Mouse (Mus musculus) heart, postnatal 4 days (tissue): ENCODE measurements at regions not wholly inside any gene's neighbourhood (a gene's known extent, or its start where the extent isn't known, plus 50 kb on each side); places are given as distances from the start of the nearest gene placed in this dataset.
"Not testable (repeated sequence)": the region's sequence is repeated elsewhere in the genome, so short reads cannot be mapped to it uniquely, and the experiment has no call there.

Experiments
- DNase-seq: peaks from one replicate; pipeline ENCODE4 v3.0.0; 2021

DNA sequence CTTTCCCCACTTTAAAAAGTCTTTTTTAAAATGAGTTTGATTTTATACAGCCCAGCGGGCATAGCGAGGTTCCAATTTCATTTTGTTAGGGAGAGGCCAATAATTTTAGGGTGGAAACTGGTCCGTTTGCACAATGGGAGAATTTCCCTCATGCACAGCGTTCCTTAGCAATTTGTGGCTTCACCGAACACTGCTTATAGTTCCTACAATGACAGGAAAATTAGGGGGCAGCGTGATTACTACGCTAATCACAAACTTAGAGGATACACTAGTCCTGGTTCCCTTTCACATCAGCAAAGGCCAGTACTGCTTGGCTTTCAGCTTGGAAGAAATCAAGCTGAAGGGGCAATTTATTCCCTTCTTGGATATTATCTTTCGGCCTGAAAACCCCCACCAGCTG, 745.1 kb upstream of the Gm19410 start:
- DNase-seq: no peak

DNA sequence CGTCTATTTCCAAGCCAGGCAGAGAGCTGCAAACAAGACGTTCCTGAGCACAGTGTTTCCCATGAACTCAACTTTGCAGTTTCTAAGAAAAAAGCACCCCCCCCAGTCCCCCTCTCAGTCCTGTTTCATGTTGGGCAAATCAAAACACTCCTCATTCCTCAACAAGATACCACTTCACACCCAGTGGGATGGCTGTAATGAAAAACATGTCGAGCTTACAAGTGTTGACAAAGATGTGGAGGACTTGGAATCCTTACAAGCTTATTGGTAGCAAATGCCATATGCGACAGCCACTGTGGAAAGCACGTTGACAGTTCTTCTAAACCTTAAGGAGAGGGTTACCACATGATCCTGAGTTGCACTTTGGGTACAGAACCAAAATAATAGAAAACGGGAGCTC, 742.9 kb upstream of the Gm19410 start:
- no peak for DNase-seq

DNA sequence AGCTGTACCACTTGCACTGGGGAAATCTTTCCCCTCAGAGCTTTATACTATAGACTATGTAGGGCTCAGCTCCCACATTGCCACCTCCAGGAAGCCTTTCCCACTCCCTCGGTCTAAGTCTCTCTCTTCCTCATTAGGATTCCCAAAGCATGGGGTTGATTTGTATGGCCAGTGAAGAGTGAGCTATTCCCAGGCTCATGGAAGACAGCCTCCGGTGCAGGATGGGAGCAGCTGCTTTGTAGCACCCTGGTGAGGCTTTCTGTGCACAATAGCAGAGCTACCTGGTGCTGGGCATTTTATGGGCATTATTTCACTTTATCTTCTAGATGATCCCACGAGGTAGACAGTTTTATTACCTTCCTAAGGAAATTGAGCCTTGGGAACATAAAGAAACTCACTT, 717.8 kb upstream of the Gm19410 start:
- DNase-seq: no peak

DNA sequence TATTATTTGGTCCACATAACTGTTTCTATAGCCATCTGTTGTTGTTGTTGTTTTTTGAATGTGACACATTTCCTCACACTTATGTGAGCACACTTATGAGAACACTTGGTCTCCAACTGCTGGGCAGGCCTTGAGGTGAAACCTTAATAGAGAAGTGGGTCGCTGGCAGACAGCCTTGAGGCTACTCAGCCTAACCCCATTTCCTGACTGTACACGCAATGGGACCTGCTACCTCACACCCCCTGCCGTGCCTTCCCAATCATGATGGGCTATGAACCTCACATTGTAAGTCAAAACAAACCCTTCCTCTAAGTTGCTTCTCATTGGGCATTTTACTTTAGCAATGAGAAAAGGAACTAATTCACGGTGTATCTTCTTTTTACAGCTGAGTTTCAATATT, 712.1 kb upstream of the Gm19410 start:
- no peak for DNase-seq

DNA sequence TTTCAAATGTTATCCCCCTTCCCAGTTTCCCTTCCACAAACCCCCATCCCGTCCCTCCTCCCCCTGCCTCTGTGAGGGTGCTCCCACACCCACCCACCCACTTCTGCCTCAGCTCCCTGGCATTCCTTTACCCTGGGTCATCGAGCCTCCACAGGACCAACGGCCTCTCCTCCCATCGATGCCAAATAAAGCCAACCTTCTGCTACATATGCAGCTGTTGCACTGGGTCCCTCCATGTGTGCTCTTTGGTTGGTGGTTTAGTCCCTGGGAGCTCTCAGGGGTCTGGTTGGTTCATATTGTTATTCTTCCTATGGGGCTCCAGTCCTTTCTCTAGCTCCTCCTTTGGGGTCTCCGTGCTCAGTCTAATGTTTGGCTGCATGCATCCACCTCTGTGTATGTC, 704.5 kb upstream of the Gm19410 start:
- no peak for DNase-seq

DNA sequence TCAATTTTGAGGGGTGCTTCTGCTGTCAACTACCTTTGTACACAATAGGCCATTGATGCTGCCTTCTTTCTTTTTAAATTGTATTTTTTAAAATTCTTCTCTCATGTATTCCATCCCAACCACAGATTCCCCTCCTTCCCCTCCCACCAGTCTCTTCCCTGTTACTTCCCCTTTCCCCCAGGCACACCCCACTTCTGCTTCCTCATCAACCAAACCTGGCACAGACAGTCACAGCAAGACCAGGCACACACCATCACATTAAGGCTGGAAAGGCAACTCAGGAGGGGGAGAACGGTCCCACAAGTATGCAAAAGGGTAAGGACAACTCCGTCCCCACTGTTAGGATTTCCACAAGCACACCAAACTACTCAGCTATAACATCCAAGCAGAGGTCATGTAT, 697.4 kb upstream of the Gm19410 start:
- DNase-seq: no peak

DNA sequence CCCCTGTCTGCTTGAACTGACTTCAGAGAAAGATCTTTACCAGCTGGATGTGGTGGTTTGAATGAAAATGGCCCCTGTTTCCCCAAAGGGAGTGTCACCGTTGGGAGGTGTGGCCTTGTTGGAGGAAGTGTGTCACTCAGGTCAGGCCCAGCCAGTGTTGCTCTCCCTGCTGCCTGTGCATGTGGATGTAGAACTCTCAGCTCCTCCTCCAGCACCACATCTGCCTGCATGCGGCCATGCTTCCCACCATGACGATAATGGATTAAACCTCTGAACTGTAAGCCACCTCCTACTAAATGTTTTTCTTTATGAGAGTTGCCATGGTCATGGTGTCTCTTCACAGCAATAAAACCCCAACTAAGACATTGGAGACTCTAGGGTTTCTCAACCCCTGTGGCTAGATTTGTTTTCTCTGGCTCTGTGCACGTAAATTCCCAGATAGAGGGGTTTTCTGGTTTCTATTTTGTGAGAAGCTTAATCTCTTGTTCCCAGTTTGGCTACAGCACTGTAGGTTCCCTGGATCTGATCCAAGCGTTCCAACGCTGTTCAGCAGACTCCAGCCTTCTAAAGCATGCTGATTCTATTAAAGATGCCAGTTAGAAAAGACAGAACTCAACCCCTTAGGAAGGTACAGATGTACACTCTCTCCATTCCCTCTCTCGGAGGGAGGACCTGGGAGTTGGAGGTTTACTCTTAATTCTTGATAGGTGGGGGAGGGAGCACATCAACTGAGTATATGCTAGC, 695.2 kb upstream of the Gm19410 start:
- DNase-seq: peak; percentile 53

DNA sequence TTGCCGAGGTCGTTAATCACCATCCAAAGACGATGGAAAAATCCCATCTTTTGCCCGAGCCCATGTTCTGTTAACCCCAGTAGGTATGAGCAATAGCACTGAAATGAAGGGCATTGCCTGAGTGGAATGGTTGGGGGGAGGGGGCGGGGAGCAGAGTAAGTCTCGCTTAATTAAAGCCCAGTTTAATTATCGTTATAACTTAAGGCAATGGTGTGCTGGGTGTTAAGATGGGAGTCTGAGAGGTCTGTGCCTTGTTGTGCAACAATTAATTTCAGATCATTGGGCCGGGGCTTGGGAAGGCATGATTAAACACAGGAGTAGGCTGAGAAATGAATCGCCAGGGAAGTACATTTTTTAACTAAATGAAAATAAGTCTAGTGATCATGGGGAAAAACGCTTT, 689.6 kb upstream of the Gm19410 start:
- DNase-seq: no peak

DNA sequence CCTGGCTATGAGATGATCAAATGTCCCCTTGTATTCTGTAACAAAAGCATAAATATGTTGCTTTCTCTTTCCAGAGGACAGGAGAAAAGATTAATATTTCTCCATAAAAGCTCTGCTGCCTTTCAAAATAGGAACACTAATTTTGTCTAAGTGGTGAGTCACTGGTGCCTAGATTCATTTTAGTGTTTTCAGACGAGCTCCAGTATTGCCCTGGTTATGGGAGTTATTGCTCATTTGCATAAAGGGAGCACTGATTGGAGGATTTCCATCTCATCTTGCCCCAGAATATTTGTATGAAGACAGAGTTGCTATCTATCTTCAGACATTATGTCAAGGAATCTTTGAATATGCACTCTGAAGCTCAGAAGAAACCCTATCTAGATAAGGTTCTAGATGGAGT, 682.4 kb upstream of the Gm19410 start:
- DNase-seq: no peak

DNA sequence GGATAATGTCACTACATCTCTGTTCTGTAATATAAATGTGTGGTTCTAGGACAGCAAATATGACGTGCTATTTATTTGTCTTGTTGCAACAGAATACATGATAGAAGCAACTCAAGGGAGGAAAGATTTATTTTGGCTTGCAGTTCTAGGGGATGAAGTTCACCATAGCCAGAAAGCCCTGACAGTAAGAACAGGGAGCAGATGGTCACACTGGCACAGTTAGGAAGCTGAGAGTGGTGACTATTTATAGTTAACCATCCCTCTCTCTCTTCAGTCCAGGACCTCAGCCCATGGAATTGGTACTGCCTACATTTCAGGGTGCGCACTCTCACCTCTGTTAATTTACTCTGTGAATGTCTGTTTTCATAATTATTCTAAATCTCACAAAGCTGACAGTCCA, 678.5 kb upstream of the Gm19410 start:
- no peak for DNase-seq

DNA sequence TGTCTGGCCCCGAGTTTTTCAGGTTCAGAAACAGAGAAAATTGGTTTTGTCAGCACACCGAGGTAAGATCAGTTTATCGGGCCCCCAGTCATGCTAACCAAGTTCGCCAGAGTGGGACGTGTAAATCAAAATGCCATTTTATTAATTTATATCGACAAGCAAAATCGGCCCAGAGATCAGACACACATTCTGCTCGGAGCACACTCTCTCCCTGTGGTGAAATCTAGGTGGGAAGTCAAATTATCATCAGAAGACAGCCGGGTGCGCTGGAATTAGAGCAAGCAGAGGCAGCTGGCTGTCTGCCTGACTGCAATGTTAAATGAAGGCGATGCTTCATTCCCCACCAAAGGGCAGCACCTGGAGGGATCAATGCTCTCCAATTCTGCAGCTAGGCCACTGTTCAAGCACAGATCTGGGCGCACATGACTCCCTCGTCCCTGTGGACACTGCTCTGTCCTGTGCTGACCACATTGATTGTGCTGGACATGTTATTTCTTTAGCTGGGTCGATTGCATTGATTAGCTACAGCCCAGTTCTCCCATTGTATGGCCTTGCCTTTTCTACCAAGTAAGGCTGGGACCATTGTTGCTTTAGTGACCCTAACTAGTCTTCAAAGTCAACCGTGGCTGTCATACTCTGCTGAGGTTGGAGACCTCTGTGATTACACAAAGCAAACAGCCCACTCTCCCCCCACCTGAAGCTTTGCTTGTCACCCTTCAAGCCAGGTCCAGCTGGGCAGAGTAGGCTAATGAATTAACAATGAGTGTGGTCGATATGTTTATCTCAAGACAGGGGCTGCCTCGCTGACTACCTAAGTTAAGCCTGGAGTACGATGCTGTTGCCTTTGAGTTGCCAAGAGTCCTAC, 677.0 kb upstream of the Gm19410 start:
- DNase-seq: no peak

DNA sequence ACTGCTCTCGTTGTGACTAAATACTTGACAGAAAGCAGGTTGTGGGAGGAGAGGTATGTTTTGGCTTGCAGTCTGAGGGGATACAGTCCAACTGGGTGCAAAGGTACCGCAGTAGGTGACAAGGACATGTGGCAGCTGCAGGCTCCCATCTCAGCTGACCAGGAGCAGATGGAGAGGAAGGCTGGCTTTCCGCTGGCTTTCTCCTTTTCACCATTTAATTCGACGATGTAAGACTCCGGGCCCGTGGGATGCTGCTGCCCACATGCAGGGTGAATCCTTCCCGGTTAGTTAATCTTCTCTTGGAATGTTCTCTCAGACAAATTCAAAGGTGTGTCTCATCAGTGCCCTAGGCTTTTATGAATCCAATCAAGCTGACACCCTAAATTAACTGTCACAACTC, 676.1 kb upstream of the Gm19410 start:
- no peak for DNase-seq

DNA sequence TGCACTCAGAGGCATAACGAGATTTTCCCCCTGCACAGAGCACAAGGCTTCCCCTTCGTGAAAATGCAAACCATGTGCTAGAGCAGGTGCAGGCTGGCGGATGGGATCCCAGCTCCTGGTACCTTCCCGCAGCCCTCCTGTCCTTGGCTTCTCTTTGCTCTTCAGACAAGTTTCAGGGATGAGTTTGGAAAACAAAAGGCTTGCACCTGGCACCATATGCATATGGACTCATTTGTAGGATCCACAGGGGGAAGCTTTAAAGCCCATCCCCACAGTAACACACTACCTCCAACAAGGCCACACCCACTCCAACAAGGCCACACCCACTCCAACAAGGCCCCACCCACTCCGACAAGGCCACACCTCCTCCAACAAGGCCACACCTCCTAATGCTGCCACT, 663.9 kb upstream of the Gm19410 start:
- no peak for DNase-seq

DNA sequence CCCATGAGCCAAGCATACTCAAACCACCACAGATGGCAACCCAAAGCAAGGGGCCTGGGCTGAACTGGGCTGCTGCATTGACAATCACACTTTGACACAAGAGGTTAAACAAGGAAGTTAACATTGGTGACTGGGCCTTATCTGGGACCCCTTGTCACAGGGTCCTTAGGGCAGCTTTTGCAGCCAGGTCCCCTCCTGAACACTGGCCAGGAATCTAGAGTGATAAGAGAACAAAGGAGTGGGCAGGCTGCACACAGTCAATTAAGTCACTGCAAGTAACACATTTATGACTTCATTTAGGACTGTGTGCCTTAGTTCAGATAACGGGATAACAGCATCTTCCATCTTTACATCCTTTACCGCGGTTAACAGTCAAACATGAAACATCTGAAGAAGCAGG, 663.5 kb upstream of the Gm19410 start:
- DNase-seq: not testable (repeated sequence)

DNA sequence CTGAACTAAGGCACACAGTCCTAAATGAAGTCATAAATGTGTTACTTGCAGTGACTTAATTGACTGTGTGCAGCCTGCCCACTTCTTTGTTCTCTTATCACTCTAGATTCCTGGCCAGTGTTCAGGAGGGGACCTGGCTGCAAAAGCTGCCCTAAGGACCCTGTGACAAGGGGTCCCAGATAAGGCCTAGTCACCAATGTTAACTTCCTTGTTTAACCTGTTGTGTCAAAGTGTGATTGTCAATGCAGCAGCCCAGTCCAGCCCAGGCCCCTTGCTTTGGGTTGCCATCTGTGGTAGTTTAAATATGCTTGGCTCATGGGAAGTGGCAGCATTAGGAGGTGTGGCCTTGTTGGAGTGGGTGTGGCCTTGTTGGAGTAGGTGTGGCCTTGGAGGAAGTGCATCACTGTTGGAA, 661.1 kb upstream of the Gm19410 start:
- peak; percentile 18 for DNase-seq

DNA sequence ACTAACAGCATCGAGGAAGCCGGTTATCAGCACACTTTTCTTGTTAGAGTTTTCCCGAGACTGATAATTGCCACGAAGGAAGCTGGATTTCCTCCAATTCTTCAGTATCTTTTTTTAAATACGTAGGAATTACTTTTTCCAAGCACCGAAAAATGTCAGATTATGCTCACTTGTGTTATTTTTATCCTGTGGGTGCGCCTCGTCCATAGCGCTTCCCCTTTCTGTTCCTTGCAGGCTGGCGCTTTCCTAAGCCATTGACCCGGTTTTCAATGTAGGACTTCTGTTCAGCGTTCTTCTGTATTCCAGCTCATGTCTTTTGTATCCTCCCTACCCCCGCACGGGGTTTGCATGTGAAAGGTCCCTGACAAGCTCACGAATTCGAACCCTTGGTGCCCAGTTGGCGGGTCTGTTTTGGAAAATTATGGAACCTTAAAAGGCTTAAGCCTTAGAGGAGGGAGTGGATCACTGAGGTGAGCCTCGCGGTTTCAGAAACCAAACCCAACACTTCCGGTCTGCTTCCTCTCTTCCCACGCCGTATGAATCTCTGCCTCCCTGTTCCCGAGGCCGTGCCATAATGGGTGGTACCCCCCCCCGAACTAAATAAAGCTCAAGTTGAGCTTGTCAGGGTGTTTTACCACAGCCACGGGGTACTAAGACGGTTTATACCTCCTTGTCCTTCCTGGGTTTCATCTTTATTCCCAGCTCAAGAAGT, 655.9 kb upstream of the Gm19410 start:
- DNase-seq: no peak

DNA sequence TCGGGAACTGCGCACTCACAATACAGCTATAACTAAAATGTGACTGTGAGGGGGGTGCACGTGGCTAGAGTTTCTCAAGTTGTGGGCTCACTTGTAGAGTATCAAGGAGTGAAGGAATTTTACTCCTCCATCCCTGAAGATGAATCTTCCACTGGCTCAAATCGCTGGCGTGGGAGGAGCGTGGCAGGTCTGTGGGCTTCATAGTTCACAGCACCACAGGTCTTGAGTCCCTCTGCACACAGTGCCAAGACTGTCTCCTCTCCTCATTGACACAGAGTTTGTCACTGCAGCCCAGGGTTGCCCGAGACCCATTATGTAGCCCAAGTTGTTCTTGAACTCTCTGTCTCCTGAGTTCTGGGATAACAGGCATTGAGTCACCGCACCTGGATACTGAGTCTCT, 655.3 kb upstream of the Gm19410 start:
- DNase-seq: no peak

DNA sequence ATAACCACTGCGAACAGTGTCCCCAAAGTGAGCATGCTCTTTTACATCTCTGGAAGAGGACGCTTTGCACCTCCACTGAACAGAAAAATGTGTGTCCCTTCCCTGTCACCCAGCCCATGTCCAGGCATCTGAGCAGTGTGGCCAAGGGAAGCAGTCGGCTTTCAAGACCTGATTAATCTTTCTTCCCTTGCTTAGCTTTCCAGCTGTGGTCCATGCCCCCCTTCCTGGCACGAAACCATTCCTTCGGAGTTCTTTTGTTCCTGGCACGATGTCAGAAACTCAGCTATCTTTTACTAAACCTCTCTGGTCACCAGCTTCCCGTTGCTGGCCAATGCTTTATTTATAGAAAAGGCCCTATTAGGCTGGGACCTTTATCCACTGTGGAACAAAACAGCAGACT, 654.5 kb upstream of the Gm19410 start:
- peak; percentile 26 for DNase-seq

DNA sequence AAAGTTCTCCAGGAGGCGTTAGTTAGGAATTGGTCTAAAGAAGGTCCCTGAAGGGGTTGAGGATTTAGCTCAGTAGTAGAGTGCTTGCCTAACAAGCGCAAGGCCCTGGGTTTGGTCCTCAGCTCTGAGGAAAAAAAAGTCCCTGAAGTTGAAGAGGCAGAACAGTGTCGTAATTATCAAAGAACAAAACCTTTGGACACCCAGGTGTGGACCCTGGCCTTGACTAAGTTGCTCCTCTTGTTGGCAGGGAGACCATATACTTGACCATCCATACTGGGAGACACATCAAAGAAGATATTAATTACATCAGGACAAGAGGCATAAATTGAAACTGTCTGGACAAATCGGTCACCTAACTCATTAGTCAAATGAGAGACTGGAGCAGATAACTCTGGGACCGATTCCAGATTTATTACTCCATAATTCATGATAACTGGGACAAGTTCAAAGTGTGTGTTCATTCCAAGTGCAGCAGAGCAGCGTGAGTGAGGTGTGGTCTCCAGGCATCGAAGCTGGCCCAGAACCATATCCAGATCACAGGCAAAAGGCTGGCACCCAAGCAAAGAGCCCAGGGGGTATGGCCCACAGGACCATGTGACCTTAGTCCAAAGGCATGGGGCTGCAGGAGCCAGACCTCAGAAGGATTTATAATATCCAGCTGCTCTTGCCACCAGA, 652.9 kb upstream of the Gm19410 start:
- no peak for DNase-seq

DNA sequence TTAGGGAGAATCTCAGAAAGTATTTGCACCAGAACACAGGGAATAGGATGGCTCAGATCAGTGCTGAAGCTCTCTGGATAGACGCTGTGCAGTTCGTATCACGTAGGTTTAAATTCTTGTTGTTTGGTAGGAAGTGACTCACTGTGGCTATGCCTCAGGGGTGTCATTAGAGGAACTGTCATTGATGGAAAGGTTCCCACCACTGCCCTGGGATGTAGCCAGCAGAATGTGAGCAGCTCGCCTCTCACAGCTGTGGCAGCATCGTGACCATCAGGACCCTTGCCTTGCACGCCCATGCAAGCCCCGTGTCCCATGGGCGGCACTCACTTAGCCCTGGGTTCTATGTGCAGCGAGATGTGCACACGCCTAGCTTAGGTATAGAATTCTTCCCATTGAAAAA, 651.6 kb upstream of the Gm19410 start:
- DNase-seq: peak; percentile 63

DNA sequence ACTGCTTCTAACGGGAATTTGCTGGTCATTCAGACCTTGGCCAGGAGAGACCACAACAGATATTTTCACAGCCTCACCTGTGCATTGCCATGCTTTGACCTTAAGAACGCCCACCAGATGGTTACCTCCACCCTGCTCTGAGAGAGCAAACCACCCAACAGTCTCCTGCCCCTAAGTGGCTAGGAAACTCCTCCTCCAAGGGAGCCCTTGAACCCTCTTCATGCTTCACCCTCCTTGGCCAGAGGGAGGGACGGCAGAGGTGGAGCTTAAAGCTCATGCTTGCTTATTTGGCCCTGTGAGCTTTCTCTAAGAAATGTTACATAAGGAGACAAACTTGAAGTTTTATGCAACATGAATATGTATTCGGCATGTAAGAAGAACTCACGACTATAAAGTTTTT, 645.0 kb upstream of the Gm19410 start:
- no peak for DNase-seq

DNA sequence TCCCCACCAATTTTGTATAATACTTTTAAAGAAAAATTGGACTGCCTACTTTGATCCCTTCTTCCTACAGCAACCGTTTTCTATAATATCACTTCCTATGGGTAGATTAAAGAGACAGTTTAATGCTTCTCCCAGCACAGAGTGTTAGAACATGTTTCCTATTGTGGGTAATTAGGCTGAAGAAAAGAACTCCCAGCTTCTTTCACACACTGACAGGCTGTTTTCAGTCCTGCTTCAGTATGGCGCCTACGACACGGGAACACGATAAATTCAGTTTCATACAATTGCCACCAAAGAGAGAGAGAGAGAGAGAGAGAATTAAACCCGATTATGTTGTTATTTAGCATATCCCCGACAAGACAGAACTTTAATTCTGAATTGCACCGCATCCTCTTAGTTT, 644.5 kb upstream of the Gm19410 start:
- no peak for DNase-seq

DNA sequence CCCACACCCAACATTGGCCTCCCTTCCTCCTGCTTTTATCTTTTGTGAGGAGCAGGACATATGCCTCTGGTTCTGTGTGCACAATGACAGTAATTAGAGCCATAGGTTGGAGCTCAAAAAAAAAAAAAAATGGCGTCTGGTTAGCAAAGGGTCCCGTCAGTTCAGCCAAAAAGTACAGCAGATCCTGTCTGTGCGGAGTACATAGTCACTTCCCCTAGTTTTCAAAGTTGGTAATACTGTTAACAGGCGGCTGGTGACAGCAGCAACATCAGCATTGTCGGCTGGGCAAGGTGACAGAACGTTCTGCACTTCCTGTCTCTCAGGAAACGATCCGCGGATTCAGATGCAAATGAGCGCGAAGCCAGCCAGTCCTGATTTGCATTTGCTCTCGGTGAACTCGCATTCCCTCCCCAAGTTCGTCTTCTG, 642.4 kb upstream of the Gm19410 start:
- peak; percentile 69 for DNase-seq
